In genomic region chr3:39276897-39277296, GRCm38 (mm10) we compare ENCODE assay signal across 19 mouse cellular contexts.
DNase-seq lines count a peak whose midpoint lies in the region; ATAC-seq and TF ChIP-seq lines count a peak whose summit lies in the region.
"Had no signal": no experiment of that assay in that cellular context is flagged by ENCODE, and none has a peak within 500 bp of the region (broad histone marks: within the 10 kb centered on the region; RNA-seq: fewer than 3 reads in every experiment).

No protein-coding gene starts in this region.

- no peaks in the 10 kb centered on the region for H3K36me3 ChIP-seq in forebrain, embryonic 15.5 days
- no peaks in the 10 kb centered on the region for H3K36me3 ChIP-seq in forebrain, embryonic 14.5 days (ENCODE audit: control insufficient read depth, insufficient read depth, low read length)
- no peaks in the 10 kb centered on the region for H3K36me3 ChIP-seq in hindbrain, postnatal 0 days (ENCODE audit: insufficient read depth, low read length)
- H3K36me3 ChIP-seq in hindbrain, embryonic 16.5 days (ENCODE audit: control insufficient read depth, insufficient read depth, low read length): no peaks in the 10 kb centered on the region
- H3K36me3 ChIP-seq in neural tube, embryonic 15.5 days: no peaks in the 10 kb centered on the region
- no peaks in the 10 kb centered on the region for H3K36me3 ChIP-seq in midbrain, postnatal 0 days (ENCODE audit: insufficient read depth, low read length)
- H3K36me3 ChIP-seq: embryonic facial prominence, embryonic 12.5 days; embryonic facial prominence, embryonic 15.5 days; hindbrain, embryonic 13.5 days had no signal

- no peak for DNase-seq in forebrain, embryonic 14.5 days (ENCODE audit: low spot score)
- no peak for DNase-seq in hindbrain, postnatal 0 days (ENCODE audit: low spot score)
- no peak for DNase-seq in neural tube, embryonic 10.5 days (ENCODE audit: extremely low spot score, low spot score)
- DNase-seq in midbrain, postnatal 0 days (ENCODE audit: low spot score): no peak
- no peak for DNase-seq in gastrocnemius, postnatal 14 days
- DNase-seq: adrenal gland, postnatal 10 days; cerebellum, adult 11 months; cerebellum, adult 2 months; cerebellum, adult 9-11 months; cerebellum, postnatal 25 days; gastrocnemius, postnatal 36 days had no signal

- intact Hi-C loops in gastrocnemius, postnatal 14 days (cut with DNase I; ENCODE audit: low total_unique reads): no loop called here

- H3K4me3 ChIP-seq in forebrain, embryonic 15.5 days: no peak overlapping the region
- H3K4me3 ChIP-seq in forebrain, embryonic 14.5 days (ENCODE audit: low read depth, low read length): no peak overlapping the region
- no peak overlapping the region for H3K4me3 ChIP-seq in hindbrain, postnatal 0 days (ENCODE audit: low read length)
- H3K4me3 ChIP-seq in hindbrain, embryonic 16.5 days (ENCODE audit: low read length): no peak overlapping the region
- H3K4me3 ChIP-seq in neural tube, embryonic 15.5 days (replicated peaks): no peak overlapping the region
- H3K4me3 ChIP-seq in midbrain, postnatal 0 days (ENCODE audit: low read depth, low read length): no peak overlapping the region
- H3K4me3 ChIP-seq: embryonic facial prominence, embryonic 12.5 days; embryonic facial prominence, embryonic 15.5 days; hindbrain, embryonic 13.5 days had no signal

- TF ChIP-seq CTCF in hindbrain, postnatal 0 days (IDR thresholded peaks at IDR 0.05; ENCODE audit: low read depth): no peak
- no peak for TF ChIP-seq CTCF in midbrain, postnatal 0 days (IDR thresholded peaks at IDR 0.05)

- no peaks in the 10 kb centered on the region for H3K9me3 ChIP-seq in forebrain, embryonic 15.5 days
- H3K9me3 ChIP-seq in forebrain, embryonic 14.5 days (replicated peaks; ENCODE audit: control insufficient read depth, low read length): no peaks in the 10 kb centered on the region
- H3K9me3 ChIP-seq in hindbrain, postnatal 0 days (ENCODE audit: low read length): no peaks in the 10 kb centered on the region
- no peaks in the 10 kb centered on the region for H3K9me3 ChIP-seq in hindbrain, embryonic 16.5 days (ENCODE audit: control insufficient read depth, low read length)
- no peaks in the 10 kb centered on the region for H3K9me3 ChIP-seq in neural tube, embryonic 15.5 days (replicated peaks)
- no peaks in the 10 kb centered on the region for H3K9me3 ChIP-seq in midbrain, postnatal 0 days (ENCODE audit: low read length)
- H3K9me3 ChIP-seq: embryonic facial prominence, embryonic 12.5 days; embryonic facial prominence, embryonic 15.5 days; hindbrain, embryonic 13.5 days had no signal

- H3K4me2 ChIP-seq in forebrain, embryonic 15.5 days (replicated peaks): no peak overlapping the region
- H3K4me2 ChIP-seq in forebrain, embryonic 14.5 days (ENCODE audit: low read length): no peak overlapping the region
- H3K4me2 ChIP-seq in hindbrain, postnatal 0 days (ENCODE audit: low read depth, low read length): no peak overlapping the region
- no peak overlapping the region for H3K4me2 ChIP-seq in hindbrain, embryonic 16.5 days (ENCODE audit: low read length)
- no peak overlapping the region for H3K4me2 ChIP-seq in neural tube, embryonic 15.5 days
- no peak overlapping the region for H3K4me2 ChIP-seq in midbrain, postnatal 0 days (ENCODE audit: low read depth, low read length, poor library complexity, severe bottlenecking)
- H3K4me2 ChIP-seq: embryonic facial prominence, embryonic 12.5 days; embryonic facial prominence, embryonic 15.5 days; heart, embryonic 11.5 days; hindbrain, embryonic 13.5 days had no signal

- H3K27me3 ChIP-seq in forebrain, embryonic 15.5 days: no peaks in the 10 kb centered on the region
- H3K27me3 ChIP-seq in forebrain, embryonic 14.5 days (replicated peaks; ENCODE audit: control insufficient read depth, insufficient read depth, low read length): no peaks in the 10 kb centered on the region
- H3K27me3 ChIP-seq in hindbrain, postnatal 0 days (ENCODE audit: insufficient read depth, low read length): no peaks in the 10 kb centered on the region
- no peaks in the 10 kb centered on the region for H3K27me3 ChIP-seq in hindbrain, embryonic 16.5 days (replicated peaks; ENCODE audit: control insufficient read depth, insufficient read depth, low read length)
- no peaks in the 10 kb centered on the region for H3K27me3 ChIP-seq in neural tube, embryonic 15.5 days (replicated peaks)
- no peaks in the 10 kb centered on the region for H3K27me3 ChIP-seq in midbrain, postnatal 0 days (ENCODE audit: insufficient read depth, low read length)
- H3K27me3 ChIP-seq: embryonic facial prominence, embryonic 12.5 days; embryonic facial prominence, embryonic 15.5 days; hindbrain, embryonic 13.5 days had no signal

- no peak overlapping the region for H3K27ac ChIP-seq in forebrain, embryonic 15.5 days (replicated peaks)
- no peak overlapping the region for H3K27ac ChIP-seq in forebrain, embryonic 14.5 days (ENCODE audit: low read depth, low read length)
- no peak overlapping the region for H3K27ac ChIP-seq in hindbrain, postnatal 0 days
- H3K27ac ChIP-seq in hindbrain, embryonic 16.5 days (ENCODE audit: low read depth, low read length): no peak overlapping the region
- no peak overlapping the region for H3K27ac ChIP-seq in neural tube, embryonic 15.5 days (replicated peaks)
- no peak overlapping the region for H3K27ac ChIP-seq in midbrain, postnatal 0 days (ENCODE audit: low read depth, low read length)
- H3K27ac ChIP-seq: embryonic facial prominence, embryonic 12.5 days; embryonic facial prominence, embryonic 15.5 days; hindbrain, embryonic 13.5 days had no signal

- no peak overlapping the region for H3K9ac ChIP-seq in forebrain, embryonic 15.5 days (replicated peaks)
- H3K9ac ChIP-seq in forebrain, embryonic 14.5 days (ENCODE audit: low read length): no peak overlapping the region
- H3K9ac ChIP-seq in hindbrain, postnatal 0 days (replicated peaks; ENCODE audit: low read length): no peak overlapping the region
- H3K9ac ChIP-seq in hindbrain, embryonic 16.5 days (ENCODE audit: low read depth, low read length): no peak overlapping the region
- H3K9ac ChIP-seq in neural tube, embryonic 15.5 days (replicated peaks): no peak overlapping the region
- H3K9ac ChIP-seq in midbrain, postnatal 0 days (replicated peaks; ENCODE audit: low read length, poor library complexity, severe bottlenecking): no peak overlapping the region
- H3K9ac ChIP-seq: embryonic facial prominence, embryonic 12.5 days; embryonic facial prominence, embryonic 15.5 days; hindbrain, embryonic 13.5 days had no signal

- no peaks in the 10 kb centered on the region for H3K4me1 ChIP-seq in forebrain, embryonic 15.5 days
- H3K4me1 ChIP-seq in forebrain, embryonic 14.5 days (ENCODE audit: control insufficient read depth, insufficient read depth, low read length): no peaks in the 10 kb centered on the region
- H3K4me1 ChIP-seq in hindbrain, postnatal 0 days (ENCODE audit: insufficient read depth, low read length): no peaks in the 10 kb centered on the region
- H3K4me1 ChIP-seq in hindbrain, embryonic 16.5 days (ENCODE audit: control insufficient read depth, insufficient read depth, low read depth, low read length): no peaks in the 10 kb centered on the region; the same call in 1 of the 2 replicates
- H3K4me1 ChIP-seq in neural tube, embryonic 15.5 days: peaks cover 7% of the 10 kb centered on the region
- no peaks in the 10 kb centered on the region for H3K4me1 ChIP-seq in midbrain, postnatal 0 days (ENCODE audit: insufficient read depth, low read length)
- H3K4me1 ChIP-seq: embryonic facial prominence, embryonic 12.5 days; embryonic facial prominence, embryonic 15.5 days had no signal

- 79% methylated on average over 4 of the region's 4 CpGs for WGBS in forebrain, embryonic 15.5 days
- 78% methylated on average over 4 of the region's 4 CpGs for WGBS in forebrain, embryonic 14.5 days
- 66% methylated on average over 4 of the region's 4 CpGs for WGBS in hindbrain, postnatal 0 days
- WGBS in hindbrain, embryonic 16.5 days: 67% methylated on average over 4 of the region's 4 CpGs
- WGBS in neural tube, embryonic 15.5 days: 66% methylated on average over 4 of the region's 4 CpGs
- WGBS in midbrain, postnatal 0 days: 60% methylated on average over 4 of the region's 4 CpGs

- peak; percentile 32; the same call in 1 of the 2 replicates for ATAC-seq in forebrain, embryonic 15.5 days (replicated peaks)
- no peak for ATAC-seq in forebrain, embryonic 14.5 days
- peak; percentile 38; the same call in 1 of the 2 replicates for ATAC-seq in hindbrain, postnatal 0 days
- ATAC-seq in hindbrain, embryonic 16.5 days: no peak; the same call in 1 of the 2 replicates
- ATAC-seq in neural tube, embryonic 15.5 days (ENCODE audit: low FRiP score): peak; percentile 40; the same call in 1 of the 2 replicates
- ATAC-seq in midbrain, postnatal 0 days (ENCODE audit: low FRiP score): 0 out of 2 replicates have a peak, but pooled peaks have one; percentile 34
- ATAC-seq: intestine, embryonic 16.5 days had no signal

Comparison
In these comparisons a context has a peak if more than half of its experiments do, and no peak if none do; other contexts are left out.
1. ATAC-seq: peak in forebrain, embryonic 15.5 days (single experiment), hindbrain, postnatal 0 days (single experiment), neural tube, embryonic 15.5 days (single experiment) and midbrain, postnatal 0 days (single experiment); none in forebrain, embryonic 14.5 days (single experiment) and hindbrain, embryonic 16.5 days (single experiment).